Mouse (Mus musculus): Measurements from ENCODE around the gene Rbm41. TPM values are rescaled to one million over a fixed set of nuclear protein-coding genes. Genes with fewer than 3 reads are reported as not detected.

Gene Rbm41
- 4.1 and 4.2 TPM in 2 replicates for polyA plus RNA-seq (2015; fragmentation: Nextera tagmentation; extraction: Ambion mirVana)

DNA sequence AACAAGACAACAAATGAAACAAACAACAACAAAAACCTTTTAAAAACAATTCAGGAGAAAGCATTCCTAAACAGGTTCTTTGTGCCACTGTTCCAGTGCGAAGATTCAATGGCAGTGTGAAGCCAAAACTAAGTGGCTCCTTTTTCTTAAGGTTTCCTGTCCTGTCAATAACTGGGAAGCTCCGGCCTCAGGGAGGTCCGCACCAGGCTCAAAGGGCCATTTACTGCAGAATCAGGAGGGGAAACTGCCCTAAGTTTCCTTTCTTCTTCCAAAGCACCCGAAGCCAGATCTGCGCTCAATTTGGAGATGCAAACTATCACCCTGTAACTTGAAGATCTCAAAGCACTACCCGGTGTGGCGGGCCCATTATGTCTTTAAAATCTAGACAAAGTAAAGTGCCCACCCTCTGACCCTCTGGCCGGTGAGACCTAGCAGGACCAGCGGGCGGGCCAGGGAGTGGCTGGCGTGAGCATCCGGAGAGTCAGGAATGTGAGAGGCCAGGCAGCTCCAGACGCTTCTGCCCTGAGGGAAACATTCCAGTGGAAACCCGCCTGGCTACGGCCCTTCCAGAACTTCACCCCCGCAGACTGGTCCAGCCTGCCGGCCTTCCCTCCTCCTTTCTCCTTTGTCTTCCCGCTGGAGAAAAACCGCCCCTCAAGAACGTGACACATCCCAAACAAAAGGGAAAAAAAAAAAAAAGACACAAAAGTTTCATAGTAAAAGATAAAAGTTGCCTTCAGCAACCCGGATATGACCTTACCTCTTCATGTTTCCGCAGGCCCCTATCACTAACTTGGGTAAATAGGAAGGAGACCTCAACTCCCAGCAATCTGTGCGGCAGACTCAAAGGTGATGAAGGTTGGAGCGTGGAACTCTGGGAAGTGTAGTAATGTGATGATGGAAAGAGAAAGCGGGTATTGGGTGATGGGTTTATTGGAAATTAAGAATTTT lies at the start of gene Rbm41:
Rbm41 (minus strand) TSS at position 856 of the 951 bp plus-strand sequence.
- H3K36me3 ChIP-seq (ENCODE audit: control insufficient read depth, insufficient read depth): peaks cover 3% of the 10 kb centered on the region; the same call in 1 of the 2 replicates
- peak within 1 kb of the TSS; percentile 64 for H3K4me2 ChIP-seq (ENCODE audit: low read depth, low read length)
- peak within 1 kb of the TSS; percentile 77 for H3K9ac ChIP-seq (ENCODE audit: low read length)
- H3K27me3 ChIP-seq (ENCODE audit: control insufficient read depth, insufficient read depth, low read length): no peaks in the 10 kb centered on the region
- H3K4me1 ChIP-seq (ENCODE audit: control insufficient read depth, insufficient read depth, low read length): no peaks in the 10 kb centered on the region
- no peaks in the 10 kb centered on the region for H3K9me3 ChIP-seq (replicated peaks; ENCODE audit: control insufficient read depth, low read length)
- peak; percentile 78 for ATAC-seq (replicated peaks; ENCODE audit: extremely low read depth, insufficient read depth, low FRiP score)
- WGBS: 14% methylated on average over 25 of the region's 25 CpGs
- H3K4me3 ChIP-seq (ENCODE audit: low read length): peak within 1 kb of the TSS; percentile 65
- H3K27ac ChIP-seq (ENCODE audit: low read length): peak within 1 kb of the TSS; percentile 47

DNA sequence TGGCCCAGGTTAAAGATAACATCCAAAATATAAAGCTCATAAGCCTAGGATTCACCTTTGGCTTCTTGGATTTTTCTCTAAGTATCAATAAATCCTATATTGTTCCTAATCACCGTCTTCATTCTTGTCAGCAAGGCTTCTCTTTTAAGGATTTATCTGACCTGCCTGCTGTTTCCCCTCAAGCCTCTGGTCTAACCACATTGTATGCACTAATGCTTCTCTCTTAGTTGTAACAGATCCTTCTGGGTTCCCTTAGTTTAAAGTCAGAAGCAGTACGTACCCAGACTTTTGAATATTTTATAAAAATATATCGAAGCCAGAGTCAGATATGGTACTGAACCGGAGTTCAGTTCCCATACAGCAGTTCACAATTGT lies 283 bp upstream of the Rbm41 start:
- H3K4me2 ChIP-seq (ENCODE audit: low read depth, low read length): peak overlapping the region; percentile 64; the same call in 1 of the 2 replicates
- no peaks in the 10 kb centered on the region for H3K9me3 ChIP-seq (replicated peaks; ENCODE audit: control insufficient read depth, low read length)
- no peak overlapping the region for H3K27ac ChIP-seq (ENCODE audit: low read length)
- WGBS: 77% methylated on average over 4 of the region's 4 CpGs
- H3K4me1 ChIP-seq (ENCODE audit: control insufficient read depth, insufficient read depth, low read length): no peaks in the 10 kb centered on the region
- H3K9ac ChIP-seq (ENCODE audit: low read length): no peak overlapping the region
- H3K4me3 ChIP-seq (ENCODE audit: low read length): peak overlapping the region; percentile 65
- ATAC-seq (replicated peaks; ENCODE audit: extremely low read depth, insufficient read depth, low FRiP score): no peak
- peaks cover 3% of the 10 kb centered on the region; the same call in 1 of the 2 replicates for H3K36me3 ChIP-seq (ENCODE audit: control insufficient read depth, insufficient read depth)
- no peaks in the 10 kb centered on the region for H3K27me3 ChIP-seq (ENCODE audit: control insufficient read depth, insufficient read depth, low read length)

DNA sequence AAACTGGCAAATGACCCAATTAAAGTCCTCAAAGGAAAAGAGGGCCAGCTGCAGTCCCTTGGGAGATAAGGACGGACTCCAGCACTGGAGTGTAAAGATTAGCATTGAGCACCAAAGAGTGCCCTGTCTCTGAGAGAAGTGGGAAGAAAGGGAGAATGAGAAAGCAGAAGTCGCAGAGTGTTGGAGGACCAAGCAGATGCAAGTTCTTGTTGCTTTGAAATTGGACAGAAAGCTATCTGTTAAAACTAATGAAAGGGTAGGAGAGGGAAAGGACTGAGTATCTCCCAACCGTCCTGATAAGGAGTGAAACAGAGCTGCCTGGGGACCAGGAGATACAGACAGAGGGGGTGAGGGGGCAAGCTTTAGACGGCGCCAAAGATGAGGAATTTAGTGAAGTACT lies 16.3 kb downstream of the Rbm41 start:
- no peaks in the 10 kb centered on the region; the same call in 1 of the 2 replicates for H3K4me1 ChIP-seq (ENCODE audit: control insufficient read depth, insufficient read depth, low read length)
- no peaks in the 10 kb centered on the region for H3K27me3 ChIP-seq (ENCODE audit: control insufficient read depth, insufficient read depth, low read length)
- no peaks in the 10 kb centered on the region for H3K9me3 ChIP-seq (replicated peaks; ENCODE audit: control insufficient read depth, low read length)
- no peak for ATAC-seq (replicated peaks; ENCODE audit: extremely low read depth, insufficient read depth, low FRiP score)
- H3K27ac ChIP-seq (ENCODE audit: low read length): no peak overlapping the region
- H3K4me3 ChIP-seq (ENCODE audit: low read length): no peak overlapping the region
- H3K36me3 ChIP-seq (ENCODE audit: control insufficient read depth, insufficient read depth): no peaks in the 10 kb centered on the region
- WGBS: 47% methylated on average over 5 of the region's 5 CpGs
- H3K4me2 ChIP-seq (ENCODE audit: low read depth, low read length): no peak overlapping the region
- H3K9ac ChIP-seq (ENCODE audit: low read length): no peak overlapping the region

- 84% methylated on average over 1 of the region's 1 CpGs for WGBS
- Histone ChIP-seq H3K27ac (ENCODE audit: low read length) (no peak overlapping the region), H3K36me3 (ENCODE audit: control insufficient read depth, insufficient read depth) (no peaks in the 10 kb centered on the region), H3K4me1 (ENCODE audit: control insufficient read depth, insufficient read depth, low read length) (no peaks in the 10 kb centered on the region), H3K27me3 (ENCODE audit: control insufficient read depth, insufficient read depth, low read length) (no peaks in the 10 kb centered on the region), H3K4me2 (ENCODE audit: low read depth, low read length) (no peak overlapping the region), H3K4me3 (ENCODE audit: low read length) (no peak overlapping the region), H3K9me3 (replicated peaks; ENCODE audit: control insufficient read depth, low read length) (no peaks in the 10 kb centered on the region), H3K9ac (ENCODE audit: low read length) (no peak overlapping the region)
- ATAC-seq (replicated peaks; ENCODE audit: extremely low read depth, insufficient read depth, low FRiP score): no peak
Measured at GRCm38 (mm10) chrX:139933507-139933906, 64.9 kb downstream of the Rbm41 start.

DNA sequence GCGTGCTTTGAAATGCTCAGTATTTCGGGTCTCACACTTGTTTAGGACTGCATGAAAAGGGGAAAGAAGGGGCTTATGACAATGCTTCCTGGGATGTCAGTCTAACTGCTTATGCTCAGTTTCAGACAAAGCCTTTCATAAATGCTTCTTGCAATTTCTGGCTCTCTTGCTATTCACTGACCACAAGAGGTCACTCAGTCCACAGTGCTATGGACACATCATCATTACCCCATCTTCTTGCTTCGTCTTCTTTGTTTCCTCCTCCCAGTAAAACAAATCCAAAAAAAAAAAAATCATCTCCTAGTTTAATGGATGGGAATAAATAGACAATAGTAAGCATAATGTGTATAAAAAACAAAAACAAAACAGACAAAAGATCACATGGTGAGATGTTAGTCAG lies 65.9 kb downstream of the Rbm41 start:
- 64% methylated on average over 3 of the region's 3 CpGs for WGBS
- Histone ChIP-seq H3K9me3 (replicated peaks; ENCODE audit: control insufficient read depth, low read length) (no peaks in the 10 kb centered on the region), H3K27ac (ENCODE audit: low read length) (no peak overlapping the region), H3K4me1 (ENCODE audit: control insufficient read depth, insufficient read depth, low read length) (no peaks in the 10 kb centered on the region), H3K36me3 (ENCODE audit: control insufficient read depth, insufficient read depth) (no peaks in the 10 kb centered on the region), H3K4me2 (ENCODE audit: low read depth, low read length) (no peak overlapping the region), H3K27me3 (ENCODE audit: control insufficient read depth, insufficient read depth, low read length) (no peaks in the 10 kb centered on the region), H3K4me3 (ENCODE audit: low read length) (no peak overlapping the region), H3K9ac (ENCODE audit: low read length) (no peak overlapping the region)
- ATAC-seq (replicated peaks; ENCODE audit: extremely low read depth, insufficient read depth, low FRiP score): no peak

GRCm38 (mm10) chrX:139920572-139920971 lies 77.8 kb downstream of the Rbm41 start:
- WGBS: 82% methylated on average over 4 of the region's 4 CpGs
- Histone ChIP-seq H3K4me3 (ENCODE audit: low read length) (no peak overlapping the region), H3K27me3 (ENCODE audit: control insufficient read depth, insufficient read depth, low read length) (no peaks in the 10 kb centered on the region), H3K4me2 (ENCODE audit: low read depth, low read length) (no peak overlapping the region), H3K9ac (ENCODE audit: low read length) (no peak overlapping the region), H3K4me1 (ENCODE audit: control insufficient read depth, insufficient read depth, low read length) (no peaks in the 10 kb centered on the region), H3K9me3 (replicated peaks; ENCODE audit: control insufficient read depth, low read length) (no peaks in the 10 kb centered on the region), H3K36me3 (ENCODE audit: control insufficient read depth, insufficient read depth) (no peaks in the 10 kb centered on the region), H3K27ac (ENCODE audit: low read length) (no peak overlapping the region)
- no peak for ATAC-seq (replicated peaks; ENCODE audit: extremely low read depth, insufficient read depth, low FRiP score)

DNA sequence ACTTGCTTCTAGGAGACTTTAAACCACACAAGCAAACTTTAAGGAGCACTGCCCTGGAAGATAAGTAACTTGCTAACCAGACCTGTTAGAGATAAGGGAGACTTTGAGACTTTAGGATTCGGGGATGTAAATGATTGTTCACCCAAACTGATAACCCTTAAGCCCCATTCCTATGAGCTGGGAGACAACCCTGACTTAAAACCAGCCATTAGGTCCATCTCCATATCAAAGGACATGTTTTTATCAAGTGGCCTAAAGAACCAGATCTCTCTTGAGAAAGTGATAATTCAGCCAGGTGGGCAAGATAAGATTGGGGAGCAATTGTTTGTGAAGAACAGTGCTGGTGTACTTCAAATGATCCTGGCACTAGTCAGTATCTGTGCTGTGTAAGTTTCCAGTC lies 107.0 kb downstream of the Rbm41 start:
- no peak overlapping the region for H3K4me3 ChIP-seq (ENCODE audit: low read length)
- WGBS: 14% methylated on average over 1 of the region's 1 CpGs
- H3K36me3 ChIP-seq (ENCODE audit: control insufficient read depth, insufficient read depth): no peaks in the 10 kb centered on the region
- H3K27ac ChIP-seq (ENCODE audit: low read length): no peak overlapping the region
- no peaks in the 10 kb centered on the region for H3K4me1 ChIP-seq (ENCODE audit: control insufficient read depth, insufficient read depth, low read length)
- no peak for ATAC-seq (replicated peaks; ENCODE audit: extremely low read depth, insufficient read depth, low FRiP score)
- H3K27me3 ChIP-seq (ENCODE audit: control insufficient read depth, insufficient read depth, low read length): no peaks in the 10 kb centered on the region
- no peak overlapping the region for H3K9ac ChIP-seq (ENCODE audit: low read length)
- no peaks in the 10 kb centered on the region for H3K9me3 ChIP-seq (replicated peaks; ENCODE audit: control insufficient read depth, low read length)
- H3K4me2 ChIP-seq (ENCODE audit: low read depth, low read length): no peak overlapping the region

DNA sequence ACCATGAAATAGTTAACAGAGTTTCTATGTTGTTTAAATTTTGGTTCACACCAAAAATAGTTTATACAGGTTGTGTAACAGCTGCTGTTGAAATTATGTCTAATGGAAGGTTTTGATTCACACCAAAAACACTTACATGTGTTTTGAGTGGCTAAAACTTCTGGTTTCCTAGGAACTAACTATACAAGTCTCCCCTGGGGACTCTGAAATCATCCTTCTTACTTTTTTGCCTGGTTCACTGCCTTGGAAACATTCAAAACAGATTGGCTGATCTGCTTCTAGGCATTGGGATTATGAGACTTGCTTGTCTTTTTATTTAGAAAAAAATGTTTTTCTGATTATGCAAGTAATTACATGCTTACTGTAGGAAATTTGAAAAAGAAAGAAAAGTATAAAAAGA lies 115.2 kb downstream of the Rbm41 start:
- no peak overlapping the region for H3K4me3 ChIP-seq (ENCODE audit: low read length)
- H3K9me3 ChIP-seq (replicated peaks; ENCODE audit: control insufficient read depth, low read length): no peaks in the 10 kb centered on the region
- H3K36me3 ChIP-seq (ENCODE audit: control insufficient read depth, insufficient read depth): no peaks in the 10 kb centered on the region
- H3K9ac ChIP-seq (ENCODE audit: low read length): no peak overlapping the region
- no peaks in the 10 kb centered on the region for H3K27me3 ChIP-seq (ENCODE audit: control insufficient read depth, insufficient read depth, low read length)
- no peak overlapping the region for H3K4me2 ChIP-seq (ENCODE audit: low read depth, low read length)
- H3K27ac ChIP-seq (ENCODE audit: low read length): no peak overlapping the region
- no peak for ATAC-seq (replicated peaks; ENCODE audit: extremely low read depth, insufficient read depth, low FRiP score)
- H3K4me1 ChIP-seq (ENCODE audit: control insufficient read depth, insufficient read depth, low read length): no peaks in the 10 kb centered on the region

GRCm38 (mm10) chrX:139877936-139878335 lies 120.5 kb downstream of the Rbm41 start:
- no peak overlapping the region for H3K27ac ChIP-seq (ENCODE audit: low read length)
- no peak overlapping the region for H3K4me3 ChIP-seq (ENCODE audit: low read length)
- no peaks in the 10 kb centered on the region for H3K9me3 ChIP-seq (replicated peaks; ENCODE audit: control insufficient read depth, low read length)
- H3K9ac ChIP-seq (ENCODE audit: low read length): no peak overlapping the region
- 50% methylated on average over 3 of the region's 3 CpGs for WGBS
- no peaks in the 10 kb centered on the region for H3K36me3 ChIP-seq (ENCODE audit: control insufficient read depth, insufficient read depth)
- ATAC-seq (replicated peaks; ENCODE audit: extremely low read depth, insufficient read depth, low FRiP score): no peak
- H3K4me1 ChIP-seq (ENCODE audit: control insufficient read depth, insufficient read depth, low read length): 0 out of 2 replicates have a peak, but pooled peaks cover 2% of the 10 kb centered on the region
- H3K27me3 ChIP-seq (ENCODE audit: control insufficient read depth, insufficient read depth, low read length): no peaks in the 10 kb centered on the region
- no peak overlapping the region for H3K4me2 ChIP-seq (ENCODE audit: low read depth, low read length)

Data from heart, embryonic 16.5 days (tissue).